Mouse (Mus musculus): ENCODE measurements around the gene Fam192a. TPM values are rescaled to one million over a fixed set of nuclear protein-coding genes. Genes with fewer than 3 reads are reported as not detected.

Gene Fam192a
- total RNA-seq, 2 experiments from 2014 or later, result 18.4 to 20.5 TPM

DNA sequence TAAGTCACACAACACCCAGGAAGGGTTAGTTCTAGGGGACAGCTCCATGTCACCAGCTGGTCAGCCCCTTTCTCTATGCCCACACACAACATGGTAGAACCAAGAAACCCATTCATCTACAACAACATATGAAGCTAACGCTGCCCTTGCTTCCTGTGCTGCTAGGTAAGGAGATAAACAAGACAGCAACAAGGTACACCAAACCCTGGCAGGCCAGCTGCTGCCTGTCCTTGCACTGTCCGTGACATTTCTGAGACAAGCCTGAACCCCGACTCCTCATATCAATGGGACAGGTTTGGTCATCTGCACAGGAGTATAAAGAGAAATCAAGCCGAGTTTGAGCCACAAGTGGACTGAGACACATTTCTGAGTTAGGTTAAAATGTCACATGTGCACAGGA is 26.6 kb downstream of the Fam192a start:
- no peak for DNase-seq (ENCODE audit: low spot score)
- intact Hi-C loops (cut with DNase I), result no loop called here

DNA sequence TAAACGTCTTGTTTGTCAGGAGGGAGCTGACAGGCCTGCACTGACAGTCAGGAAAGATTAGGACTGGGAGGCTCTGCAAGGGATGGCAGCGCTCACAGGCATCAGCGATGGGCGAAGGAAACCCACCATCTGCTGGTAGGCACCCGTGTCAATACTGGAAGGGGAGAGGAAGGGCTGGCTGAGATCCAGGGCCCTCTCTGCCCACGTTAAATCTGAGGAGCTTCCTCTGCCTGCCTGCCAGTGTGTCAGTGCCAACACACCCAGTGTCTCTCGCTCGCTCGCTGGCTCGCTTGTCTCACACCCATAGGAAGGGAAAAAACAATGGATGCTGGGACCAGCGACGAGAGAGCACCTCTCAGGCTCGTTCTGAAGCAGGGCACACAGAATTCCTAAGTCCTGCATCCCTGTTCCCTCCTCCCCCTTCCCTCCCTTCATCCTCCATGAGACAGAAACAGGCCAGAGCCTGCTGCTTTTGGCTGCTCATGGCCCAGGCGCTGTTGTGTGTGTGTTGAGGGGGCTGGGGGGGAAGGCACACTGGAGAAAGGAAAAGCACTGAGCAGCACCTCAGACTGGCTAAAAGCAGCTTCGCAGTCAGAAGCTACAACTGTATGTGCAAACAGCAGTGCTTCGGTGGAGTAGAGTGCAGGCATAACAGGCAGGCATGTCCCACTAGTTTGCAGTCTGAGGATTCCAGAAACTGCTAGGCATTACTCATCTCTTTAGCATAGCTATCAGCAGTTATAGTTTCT is 27.5 kb downstream of the Fam192a start:
- intact Hi-C loops (cut with DNase I), result no loop called here
- DNase-seq (ENCODE audit: low spot score), result no peak

DNA sequence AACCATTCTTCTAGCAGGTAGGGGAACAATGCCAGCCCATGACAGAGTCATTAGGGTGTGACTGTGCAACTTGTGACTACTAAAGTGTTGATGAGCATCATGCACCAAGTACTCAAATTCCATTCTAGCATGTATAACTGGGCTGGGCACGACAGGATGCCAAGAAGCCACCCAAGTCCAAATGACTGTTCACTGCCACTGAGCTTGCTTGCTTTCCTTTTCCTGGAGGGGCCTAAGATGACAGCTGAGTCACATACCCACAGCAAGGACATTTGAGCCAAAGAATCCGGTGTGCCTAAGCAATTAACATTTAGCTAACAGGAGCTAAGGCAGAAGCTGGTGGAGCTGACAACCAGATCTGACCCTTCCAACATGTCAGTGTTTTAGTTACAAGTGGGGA is 29.9 kb downstream of the Fam192a start:
- intact Hi-C loops (cut with DNase I), result no loop called here
- no peak for DNase-seq (ENCODE audit: low spot score)

DNA sequence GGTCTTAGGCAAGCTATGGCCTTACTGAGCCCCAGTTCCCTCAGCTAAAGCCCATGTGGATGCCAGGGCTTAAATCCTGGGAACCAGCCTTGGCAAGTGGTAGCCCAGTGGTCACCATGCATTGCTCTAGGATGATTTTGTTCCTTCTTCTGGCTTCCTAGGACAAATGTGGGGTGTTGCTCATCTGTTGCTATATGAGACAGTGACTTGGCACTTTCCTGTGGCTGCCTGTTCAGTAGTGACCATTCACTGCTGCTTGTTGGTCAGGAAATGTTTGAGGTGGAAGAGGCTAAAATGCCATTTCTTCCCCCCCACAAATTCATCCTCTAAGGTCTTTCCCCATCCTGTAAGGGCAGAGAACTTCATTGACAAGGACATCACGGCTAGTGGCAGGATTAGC is 32.4 kb downstream of the Fam192a start:
- no peak for DNase-seq (ENCODE audit: low spot score)
- intact Hi-C loops (cut with DNase I), result no loop called here

DNA sequence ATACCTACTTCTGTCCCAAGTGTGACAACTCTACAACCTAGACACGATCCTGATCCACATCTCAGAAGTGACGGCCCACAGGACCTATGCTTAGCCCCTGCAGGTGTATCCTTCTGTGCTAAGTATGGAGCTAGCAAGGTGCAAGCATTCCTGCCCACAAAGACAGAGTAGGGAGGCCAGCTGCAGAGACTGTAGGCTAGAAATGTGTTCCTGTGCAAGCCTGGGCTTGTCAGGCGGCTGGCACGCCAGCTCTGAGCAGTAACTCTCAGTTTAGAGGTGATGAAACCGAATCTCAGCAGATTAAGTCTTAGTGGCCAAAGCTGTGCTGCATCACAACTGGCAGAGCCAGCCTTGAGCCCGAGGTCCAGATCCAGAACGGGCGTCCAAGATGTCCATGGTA is 33.7 kb downstream of the Fam192a start:
- no peak for DNase-seq (ENCODE audit: low spot score)
- intact Hi-C loops (cut with DNase I), result no loop called here

DNA sequence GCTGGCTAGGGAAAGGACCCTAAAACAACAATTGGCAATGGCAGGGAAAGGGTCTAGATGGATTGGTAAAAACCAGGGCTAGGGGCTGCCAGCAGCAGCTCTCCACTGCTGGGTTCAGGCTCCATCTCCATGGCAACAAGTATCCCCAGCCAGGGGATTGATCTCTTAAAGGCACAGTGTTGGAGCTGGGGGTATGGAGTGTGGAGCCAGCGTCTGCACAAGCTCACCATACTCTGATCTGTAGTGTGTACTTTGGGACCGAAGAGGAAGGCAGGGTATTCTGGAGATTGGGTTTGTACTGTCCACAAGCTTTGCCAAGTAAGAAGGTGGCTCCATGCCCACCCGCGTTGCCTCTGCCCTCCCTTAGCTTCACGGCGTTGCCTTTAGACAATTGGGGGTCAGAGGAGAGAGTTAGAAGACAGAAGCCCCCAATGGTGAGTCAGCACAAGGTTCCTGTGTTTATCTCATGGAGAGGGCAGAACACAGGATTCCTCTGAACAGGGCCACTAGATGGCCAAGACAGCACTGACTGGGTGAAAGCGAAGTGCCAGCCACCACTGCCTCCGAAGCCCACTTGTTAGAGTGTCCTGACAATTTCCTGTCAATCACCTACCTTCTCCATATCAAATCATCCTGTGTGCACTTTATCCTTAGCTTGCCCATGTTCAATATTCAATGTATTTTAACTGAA is 34.5 kb downstream of the Fam192a start:
- no peak for DNase-seq (ENCODE audit: low spot score)
- intact Hi-C loops (cut with DNase I), result no loop called here

DNA sequence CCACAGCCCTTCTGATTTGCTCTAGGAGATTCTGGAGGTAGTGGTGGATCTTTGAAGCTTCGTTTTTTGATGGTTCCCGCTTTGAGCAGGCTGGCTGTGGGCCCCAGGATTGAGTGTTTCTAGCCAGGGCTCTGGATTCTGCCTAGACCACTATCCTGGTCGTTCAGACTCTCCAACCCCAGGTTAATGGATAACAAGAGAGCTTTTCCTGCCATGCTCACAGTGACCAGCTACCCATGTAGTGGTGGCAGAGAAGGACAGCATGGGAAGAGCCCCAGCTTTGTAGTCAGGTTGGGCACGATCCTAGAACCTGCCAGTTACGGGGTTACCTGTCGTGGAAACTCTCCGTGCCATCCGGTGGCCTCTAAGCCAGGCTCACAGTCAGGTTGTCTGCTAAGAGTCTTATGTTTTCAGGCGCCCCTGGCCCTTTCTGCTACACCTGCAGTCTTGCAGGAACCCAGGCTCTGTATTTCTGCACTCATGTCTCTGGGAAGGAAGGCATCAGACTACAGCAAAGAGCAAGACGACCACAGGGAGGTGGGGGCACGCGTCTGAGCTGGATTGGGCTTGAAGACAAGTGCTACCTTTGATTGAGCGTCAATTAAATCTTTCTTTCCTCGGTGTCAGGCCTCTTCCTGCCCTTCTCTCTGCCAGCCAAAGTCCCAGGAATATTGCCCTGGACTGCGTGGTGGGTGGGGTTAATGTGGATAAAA is 35.2 kb downstream of the Fam192a start:
- intact Hi-C loops (cut with DNase I), result no loop called here
- no peak for DNase-seq (ENCODE audit: low spot score)

DNA sequence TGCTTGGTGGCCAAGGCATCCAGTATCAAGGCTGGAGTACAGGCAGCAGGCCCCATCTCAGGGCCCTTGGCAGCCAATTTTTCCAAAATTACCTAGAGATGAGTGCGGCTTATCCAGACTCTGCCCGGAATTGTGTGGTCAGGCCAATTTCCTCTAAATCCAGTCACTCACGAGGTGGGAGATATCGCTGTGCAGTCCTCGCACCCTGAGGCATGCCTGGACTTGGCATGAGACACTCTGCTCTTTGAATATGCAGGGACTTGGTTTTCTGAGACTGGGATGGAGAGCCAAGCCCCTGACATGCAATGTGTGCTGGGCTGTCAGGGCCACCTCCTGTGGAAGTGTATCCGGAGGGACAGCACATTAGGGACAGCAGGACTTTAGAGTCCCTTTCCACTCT is 35.8 kb downstream of the Fam192a start:
- DNase-seq (ENCODE audit: low spot score), result no peak
- intact Hi-C loops (cut with DNase I), result no loop called here

DNA sequence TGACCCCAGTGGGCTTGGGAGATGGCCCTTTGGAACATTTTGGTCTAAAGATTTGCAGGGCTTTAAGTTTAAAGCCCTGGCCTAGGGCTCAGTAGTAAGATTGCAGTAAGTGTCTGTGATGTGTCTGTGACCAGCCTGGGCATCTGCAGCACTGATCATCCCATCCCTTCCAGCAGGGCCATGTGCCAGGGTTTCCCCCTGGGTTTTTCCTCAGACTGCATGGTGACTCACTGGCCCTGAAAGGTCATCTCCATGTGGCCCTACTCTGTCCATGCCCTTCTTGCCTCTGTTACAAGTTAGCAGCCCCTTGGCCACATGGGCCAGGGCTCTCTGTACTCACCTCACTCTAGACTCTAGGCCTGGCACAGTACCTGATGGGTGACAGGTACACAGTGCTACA is 37.4 kb downstream of the Fam192a start:
- no peak for DNase-seq (ENCODE audit: low spot score)
- intact Hi-C loops (cut with DNase I), result no loop called here

DNA sequence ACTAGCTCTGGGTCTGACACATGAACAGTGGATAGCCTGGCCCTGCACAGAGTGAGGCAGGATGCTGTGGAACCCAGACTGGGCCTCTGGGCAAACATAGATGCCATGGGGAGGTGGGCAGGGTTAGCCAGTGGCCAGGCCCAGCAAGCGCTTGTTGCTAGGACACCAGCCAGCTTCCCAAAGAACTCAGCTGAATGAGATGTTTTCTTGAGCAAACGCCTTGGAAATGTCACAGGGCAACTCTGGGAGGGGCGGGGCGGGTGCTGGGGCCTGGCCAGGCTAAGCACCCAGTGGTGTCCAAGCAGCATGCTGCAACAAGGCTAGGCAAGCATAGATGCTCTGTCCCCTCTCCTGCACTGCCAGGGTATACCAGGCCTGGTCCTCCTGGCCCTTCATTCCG is 40.5 kb downstream of the Fam192a start:
- intact Hi-C loops (cut with DNase I), result no loop called here
- no peak for DNase-seq (ENCODE audit: low spot score)

DNA sequence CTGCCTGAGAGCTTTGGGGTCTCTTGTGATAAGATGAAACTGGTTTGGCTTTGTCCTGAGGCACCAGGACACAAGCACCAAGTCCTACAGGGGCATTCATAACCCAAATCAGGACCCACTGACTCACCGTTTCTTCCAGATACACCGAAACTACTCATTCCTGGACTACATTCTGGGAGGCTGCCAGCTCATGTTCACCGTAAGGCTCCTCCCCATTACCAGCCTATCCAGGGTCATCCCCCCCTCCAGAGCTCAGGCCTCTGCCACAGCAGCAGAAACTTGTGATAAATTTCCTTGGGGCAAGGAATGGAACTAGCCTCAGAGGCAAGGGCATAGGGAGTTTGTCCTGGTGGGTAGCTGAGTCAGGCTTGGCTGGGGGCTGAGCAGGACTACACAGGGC is 44.5 kb downstream of the Fam192a start:
- no peak for DNase-seq (ENCODE audit: low spot score)
- intact Hi-C loops (cut with DNase I), result no loop called here

DNA sequence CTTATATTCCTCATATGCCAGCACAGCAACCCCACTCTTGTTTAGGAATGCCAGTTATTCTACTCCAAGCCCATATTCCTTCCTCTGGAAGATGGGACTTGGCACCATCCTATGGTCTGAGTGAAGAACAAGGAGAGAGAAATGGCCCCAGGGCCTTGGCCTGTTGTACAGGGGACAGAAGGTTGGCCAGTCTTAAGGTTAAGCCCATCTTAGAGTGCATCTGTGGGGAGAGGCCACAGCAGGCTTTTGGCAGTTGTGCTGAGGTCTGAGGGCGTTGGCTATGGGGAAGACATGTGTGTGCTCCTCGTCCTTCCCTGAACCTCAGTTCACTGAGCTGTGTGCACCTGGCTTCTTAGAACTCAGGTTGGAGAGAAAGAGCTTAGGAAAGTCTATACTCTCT is 49.1 kb downstream of the Fam192a start:
- DNase-seq (ENCODE audit: low spot score), result no peak
- intact Hi-C loops (cut with DNase I), result no loop called here

DNA sequence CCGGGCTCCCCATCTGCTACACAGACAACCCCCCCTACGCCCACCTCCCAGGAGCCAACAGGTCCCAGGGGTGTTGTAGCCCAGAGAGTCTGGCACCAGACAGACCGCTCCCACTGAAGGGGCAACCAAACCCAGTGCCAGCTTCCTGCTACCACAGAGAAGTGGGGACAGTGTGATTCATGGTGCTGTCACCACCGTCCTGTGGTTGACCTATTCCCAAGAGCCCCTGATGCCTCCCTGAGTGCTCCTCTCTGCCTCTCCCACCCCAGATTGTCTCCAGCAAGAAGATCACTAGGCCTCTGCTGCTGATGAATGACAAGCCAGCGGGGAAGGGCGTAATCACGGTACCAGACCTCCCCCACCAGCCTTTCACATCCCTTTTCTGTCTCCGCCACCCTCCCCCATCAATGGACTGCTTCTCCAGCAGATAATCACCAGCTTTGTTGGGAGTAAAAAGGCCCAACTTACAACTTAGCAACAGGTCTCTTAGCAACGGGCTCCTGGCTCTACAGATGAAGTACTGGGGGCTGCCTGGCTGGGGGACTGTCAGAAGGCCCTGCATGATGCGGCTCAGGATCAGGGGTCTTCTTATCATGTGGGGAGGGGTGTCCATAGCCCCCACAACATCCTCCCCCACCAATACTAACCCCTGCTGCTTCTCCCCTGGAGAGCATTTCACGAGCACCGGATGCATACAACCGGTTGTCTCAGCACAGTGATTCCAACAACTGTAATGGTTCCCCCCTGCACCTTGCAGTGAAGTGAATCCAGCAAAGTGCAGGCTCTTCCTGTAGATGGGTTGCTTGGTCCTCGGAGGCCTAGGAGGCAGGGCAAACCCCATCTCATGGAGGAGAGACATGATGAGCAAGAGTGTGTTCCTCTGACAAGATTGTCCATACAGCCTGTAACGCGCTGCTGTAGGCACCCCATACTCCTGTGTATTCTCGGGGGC is 50.0 kb downstream of the Fam192a start:
- no peak for DNase-seq (ENCODE audit: low spot score)
- intact Hi-C loops (cut with DNase I), result no loop called here

DNA sequence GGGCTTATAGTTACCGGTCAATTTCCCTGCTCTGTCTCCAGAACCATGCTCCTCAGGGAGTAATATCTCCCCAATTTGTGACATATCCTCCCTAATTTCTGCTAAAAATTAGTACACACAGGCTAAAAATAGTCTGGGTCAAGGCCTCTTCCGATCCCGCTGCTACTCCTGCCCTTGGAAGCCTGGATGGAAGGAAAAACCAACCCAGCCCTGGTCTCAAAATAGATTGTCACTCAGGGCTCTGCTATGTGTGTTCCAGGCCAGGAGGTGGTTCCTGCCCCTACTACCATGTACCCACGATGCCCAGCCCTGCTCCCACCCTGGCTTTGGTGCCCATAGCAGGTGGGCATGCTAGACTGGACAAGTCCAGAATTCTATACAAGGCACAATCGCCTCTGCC is 51.8 kb downstream of the Fam192a start:
- no peak for DNase-seq (ENCODE audit: low spot score)
- intact Hi-C loops (cut with DNase I), result no loop called here

DNA sequence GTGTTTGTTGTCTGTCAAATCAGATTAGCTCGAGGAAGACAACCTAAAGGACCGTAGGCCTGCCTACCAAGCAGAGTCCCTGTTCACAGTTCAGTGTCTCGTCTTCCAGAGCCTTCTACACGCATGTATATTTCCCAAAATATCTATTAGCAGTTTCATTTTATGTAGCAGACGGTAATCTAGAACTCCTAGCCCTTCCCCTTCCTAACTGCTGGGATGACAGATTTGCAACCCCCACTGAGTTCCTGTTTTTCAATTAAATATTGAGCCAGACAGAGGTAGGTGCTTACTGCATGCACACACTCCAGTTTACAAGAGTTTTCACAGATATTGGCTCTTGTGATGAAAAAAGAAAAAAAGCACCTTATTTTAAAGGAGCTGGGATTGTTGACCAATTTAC is 52.3 kb downstream of the Fam192a start:
- intact Hi-C loops (cut with DNase I), result no loop called here
- no peak for DNase-seq (ENCODE audit: low spot score)

DNA sequence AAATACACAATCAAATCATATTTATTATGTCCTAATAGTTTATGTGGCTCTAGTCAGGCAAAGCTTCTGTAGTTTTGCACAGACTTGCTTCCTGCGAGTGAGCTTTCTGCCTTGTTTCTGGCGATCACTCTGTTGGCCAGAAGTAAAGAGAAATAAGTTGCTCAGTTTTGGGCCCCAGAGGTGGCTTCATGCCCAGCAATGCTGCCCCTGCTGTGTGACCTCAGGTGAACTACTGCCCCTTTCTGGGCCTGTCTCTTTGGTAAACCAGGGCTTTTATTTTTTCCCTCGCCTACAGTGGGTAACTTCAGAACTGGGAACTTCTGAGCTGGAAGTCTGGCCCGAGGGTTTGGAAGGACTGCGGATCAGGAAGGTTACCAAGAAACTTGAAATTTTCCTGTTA is 52.8 kb downstream of the Fam192a start:
- intact Hi-C loops (cut with DNase I), result no loop called here
- DNase-seq (ENCODE audit: low spot score), result no peak

DNA sequence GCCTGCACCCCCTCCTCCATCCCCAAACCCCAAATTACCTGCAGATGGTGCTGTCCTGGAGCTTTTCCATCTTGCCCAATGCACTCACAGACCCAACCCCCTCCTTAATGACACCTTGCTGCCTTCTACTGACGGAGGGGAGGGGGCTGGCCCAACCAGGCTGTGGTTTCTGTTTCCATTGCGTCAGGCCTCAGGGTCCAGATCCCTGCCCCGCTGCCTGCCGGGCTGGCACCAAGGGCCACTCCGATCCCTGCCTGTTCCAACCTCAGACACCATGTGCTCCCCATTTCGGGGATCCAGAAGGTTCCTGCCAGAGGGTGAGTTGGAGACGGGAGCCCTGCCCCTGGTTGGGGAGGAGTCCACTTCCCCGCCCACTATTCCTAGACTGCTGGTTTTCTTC is 57.8 kb downstream of the Fam192a start:
- no peak for DNase-seq (ENCODE audit: low spot score)
- intact Hi-C loops (cut with DNase I), result no loop called here

DNA sequence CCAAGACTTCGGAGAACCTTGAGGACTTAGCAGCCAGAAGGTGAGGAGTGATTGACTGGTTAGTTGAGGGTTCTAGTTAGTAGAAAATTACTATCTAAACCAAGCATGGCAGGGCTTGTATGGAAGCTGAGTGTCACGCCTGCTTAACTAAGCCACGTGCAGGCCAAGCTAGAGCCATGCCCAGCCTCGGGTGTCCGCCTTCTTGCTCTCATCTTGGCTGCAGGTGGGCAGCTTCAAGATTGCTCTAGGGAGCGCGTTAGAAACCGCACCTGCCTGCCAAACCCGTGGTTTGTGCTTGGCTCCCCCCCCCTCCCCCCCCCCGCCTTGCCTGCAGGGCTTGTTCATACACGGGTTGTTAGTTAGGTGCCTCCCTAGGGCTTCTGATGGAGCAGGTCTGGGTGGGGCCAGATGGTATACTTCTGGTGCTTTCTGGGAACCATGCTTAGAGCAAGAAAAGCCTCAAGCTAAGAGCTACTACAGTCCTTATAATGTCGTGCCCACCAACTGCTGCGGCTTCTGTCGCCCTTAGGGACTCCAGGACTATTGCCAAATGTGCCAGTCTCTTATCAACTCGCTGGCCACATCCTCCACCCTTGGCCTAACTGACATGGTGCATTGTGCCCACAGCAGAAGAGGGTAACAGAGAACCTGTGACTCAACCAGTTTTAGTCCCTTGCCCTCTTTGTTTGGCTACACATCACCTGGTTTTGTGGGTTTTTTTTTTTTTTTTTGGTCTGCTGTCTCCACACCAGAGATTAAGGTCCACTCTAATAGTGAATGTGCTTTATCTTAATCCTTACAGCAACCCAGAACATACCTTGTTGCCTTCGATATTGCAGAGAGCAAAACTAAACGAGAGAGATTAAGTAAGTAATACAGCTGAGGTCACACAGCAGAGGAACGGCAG is 60.7 kb downstream of the Fam192a start:
- intact Hi-C loops (cut with DNase I), result no loop called here
- DNase-seq (ENCODE audit: low spot score), result no peak

DNA sequence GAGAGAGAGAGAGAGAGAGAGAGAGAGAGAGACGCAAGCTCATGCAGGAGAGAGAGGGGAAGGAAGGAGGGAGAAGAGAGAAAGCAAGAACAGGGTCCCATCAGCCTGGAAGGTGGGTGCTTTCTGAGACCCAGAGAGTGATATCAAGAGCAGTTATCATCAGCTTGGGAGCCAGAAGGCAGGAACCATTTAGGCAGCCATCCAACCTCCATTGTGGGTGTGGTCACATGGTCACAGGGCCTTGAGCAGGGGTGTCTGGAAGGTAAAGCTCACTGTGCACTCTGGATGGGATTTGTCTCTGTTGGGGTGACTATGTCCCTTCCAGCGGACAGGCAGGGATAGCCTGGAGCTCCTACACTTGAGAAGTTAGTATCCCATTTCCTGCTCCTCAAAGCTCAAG is 61.8 kb downstream of the Fam192a start:
- intact Hi-C loops (cut with DNase I), result no loop called here

More for the DNA sequence above, 61.8 kb downstream of the Fam192a start:
- no peak for DNase-seq (ENCODE audit: low spot score)

Data from heart, postnatal 25 days (tissue).